Mouse (Mus musculus) brown adipose tissue, adult 24 weeks (tissue): ENCODE data around the gene Myo1h. TPM values are rescaled to one million over a fixed set of nuclear protein-coding genes. Genes with fewer than 3 reads are reported as not detected.

Source experiments
- H3K27ac ChIP-seq: fragments of 200-500 bp; replicated peaks from 2 replicates; pipeline ENCODE4 v1.5.1; 2012; ENCODE audit warnings: low read depth, mild to moderate bottlenecking, low read length
- H3K4me1 ChIP-seq: fragments of 200-500 bp; 2 replicates; pipeline ENCODE4 v1.6.1; 2012; ENCODE audit warnings: low read length, mixed read lengths; ENCODE audit not compliant: control insufficient read depth, insufficient read depth, insufficient read length
- H3K4me3 ChIP-seq: fragments of 200-500 bp; 2 replicates; pipeline ENCODE4 v1.5.1; 2012; ENCODE audit warnings: low read depth, mild to moderate bottlenecking, low read length, moderate library complexity; ENCODE audit not compliant: insufficient read depth
- polyA plus RNA-seq: library from polyadenylated mRNA; stranded (reverse); fragments of >200 nt; gene quantifications from 2 replicates; pipeline ENCODE4 v1.2.4, GENCODE M21; 2012; ENCODE audit not compliant: missing spikeins, insufficient read depth, insufficient read length

The Myo1h gene
- polyA plus RNA-seq, 1 experiment = not detected

GRCm38 (mm10) chr5:114308765-114309679, 20.1 kb downstream of the Myo1h start:
- H3K27ac ChIP-seq = no peak overlapping the region
- no peaks in the 10 kb centered on the region for H3K4me1 ChIP-seq
- H3K4me3 ChIP-seq = no peak overlapping the region

- Histone ChIP-seq H3K4me1 (no peaks in the 10 kb centered on the region), H3K4me3 (no peak overlapping the region), H3K27ac (no peak overlapping the region)
Measured at GRCm38 (mm10) chr5:114309680-114310036, 20.7 kb downstream of the Myo1h start.

DNA sequence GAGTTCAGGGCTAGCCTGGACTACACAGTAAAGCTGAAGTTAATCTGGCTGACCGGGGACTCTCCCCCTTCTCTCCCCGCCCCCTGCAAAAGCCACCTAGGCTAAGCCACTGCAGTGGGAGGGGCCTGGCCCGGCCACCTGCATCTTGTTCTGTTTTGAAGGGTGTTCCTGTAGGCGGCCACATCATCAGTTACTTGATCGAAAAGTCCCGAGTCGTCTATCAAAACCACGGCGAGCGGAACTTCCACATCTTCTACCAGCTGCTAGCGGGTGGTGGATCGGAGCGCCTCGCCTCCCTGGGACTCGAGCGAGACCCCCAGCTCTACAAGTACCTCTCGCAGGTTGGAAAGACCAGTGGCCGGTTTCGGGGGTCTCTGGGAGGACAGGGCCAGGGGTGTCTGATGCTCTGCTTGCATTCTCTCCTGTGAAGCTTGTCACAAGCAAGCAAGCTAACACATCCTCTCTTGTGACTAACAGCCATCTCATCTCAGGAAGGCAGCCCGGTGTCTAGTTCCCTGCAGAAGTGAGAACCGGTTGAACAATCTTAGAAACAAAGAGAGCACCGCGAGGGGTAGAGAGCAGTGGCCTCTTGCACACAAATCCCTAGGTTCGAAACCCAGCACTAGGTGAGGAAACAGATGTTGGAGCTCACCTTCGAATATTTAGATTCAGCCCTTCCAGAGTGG, 34.3 kb downstream of the Myo1h start:
- Histone ChIP-seq H3K4me3 (no peak overlapping the region), H3K27ac (no peak overlapping the region), H3K4me1 (no peaks in the 10 kb centered on the region)

DNA sequence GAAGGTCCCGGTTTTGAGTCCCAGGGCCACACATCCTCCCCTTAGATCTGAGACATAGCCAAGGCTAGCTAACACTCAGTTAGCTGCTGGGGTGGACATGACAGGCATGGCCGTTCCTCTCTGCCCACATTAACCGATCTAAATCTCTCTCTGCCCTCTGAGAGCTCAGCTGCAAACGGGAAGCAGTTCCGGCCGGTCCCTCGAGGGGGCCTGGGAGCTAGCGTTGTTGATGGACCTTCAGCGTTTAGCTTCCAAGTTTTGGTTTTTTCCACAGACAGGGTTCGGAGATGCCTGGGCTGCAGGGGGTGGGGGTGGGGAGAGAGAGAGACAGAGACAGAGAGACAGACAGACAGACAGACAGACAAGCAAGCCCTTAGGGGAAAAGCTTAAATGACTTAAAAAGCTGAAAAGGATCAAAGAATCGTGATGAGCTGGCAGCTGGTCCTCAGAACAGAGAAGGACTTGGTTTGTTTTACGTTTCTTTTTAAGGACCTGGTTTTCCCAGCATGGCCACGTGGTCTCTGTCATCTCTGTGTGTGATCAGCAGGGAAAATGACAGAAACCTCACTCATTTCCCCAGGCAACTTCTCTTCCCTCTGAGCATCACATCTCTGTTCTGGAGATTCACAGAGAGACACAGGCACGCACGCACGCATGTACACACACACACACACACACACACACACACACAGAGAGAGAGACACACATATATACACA, 35.0 kb downstream of the Myo1h start:
- H3K4me3 ChIP-seq = no peak overlapping the region
- no peak overlapping the region for H3K27ac ChIP-seq
- H3K4me1 ChIP-seq = no peaks in the 10 kb centered on the region

DNA sequence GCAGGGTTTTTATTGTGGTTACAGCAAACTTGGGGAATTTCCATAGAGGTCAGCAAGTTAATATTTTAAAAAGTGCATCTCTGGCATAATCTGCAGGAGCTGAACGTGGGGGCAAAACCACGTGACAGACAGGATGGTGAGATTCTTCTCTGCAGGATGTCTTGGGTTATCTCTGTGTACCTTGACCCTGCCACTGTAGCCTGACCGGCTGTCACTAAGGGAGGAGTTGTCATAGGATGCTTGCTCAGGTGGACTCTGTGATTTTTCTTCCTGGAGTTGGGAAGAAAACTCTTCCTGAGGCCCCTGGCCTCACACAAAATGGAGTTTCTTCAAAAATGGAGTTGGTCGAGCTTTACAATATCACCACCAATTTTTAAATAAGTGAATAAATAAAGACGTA, 54.0 kb downstream of the Myo1h start:
- Histone ChIP-seq H3K4me3 (no peak overlapping the region), H3K4me1 (no peaks in the 10 kb centered on the region), H3K27ac (no peak overlapping the region)

DNA sequence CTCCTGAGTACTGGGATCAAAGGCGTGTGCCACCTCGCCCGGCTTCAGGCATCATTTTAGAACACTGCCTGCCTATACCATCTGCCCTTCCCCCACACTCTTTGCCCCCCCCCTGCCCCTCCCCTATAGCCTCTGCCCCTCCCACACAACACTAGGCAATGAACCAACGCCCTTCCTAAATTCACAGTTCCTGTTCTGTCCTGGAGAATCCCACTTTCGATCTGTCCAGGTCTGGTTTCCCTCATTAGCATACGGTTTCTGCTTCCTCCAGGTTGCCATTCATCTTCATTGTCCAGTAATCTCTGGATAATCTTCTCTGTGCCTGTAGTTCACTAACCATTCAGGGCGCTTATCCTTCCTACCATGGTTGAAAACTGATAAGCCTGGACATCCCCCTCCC, 54.6 kb downstream of the Myo1h start:
- Histone ChIP-seq H3K27ac (no peak overlapping the region), H3K4me1 (no peaks in the 10 kb centered on the region), H3K4me3 (no peak overlapping the region)

DNA sequence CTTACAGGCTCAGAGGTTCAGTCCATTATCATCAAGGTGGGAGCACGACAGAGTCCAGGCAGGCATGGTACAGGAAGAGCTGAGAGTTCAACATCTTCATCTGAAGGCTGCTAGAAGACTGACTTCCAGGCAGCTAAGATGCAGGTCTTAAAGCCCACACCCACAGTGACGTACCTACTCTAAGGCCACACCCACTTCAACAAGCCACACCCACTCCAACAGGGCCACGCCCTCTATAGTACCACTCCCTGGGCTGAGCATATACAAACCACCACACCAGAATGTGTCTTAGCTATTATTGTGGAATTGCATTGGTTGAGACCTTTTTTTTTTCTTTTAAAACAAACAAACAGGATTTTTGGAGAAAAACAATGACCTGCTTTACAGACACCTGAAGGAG, 56.6 kb downstream of the Myo1h start:
- H3K27ac ChIP-seq = no peak overlapping the region
- no peak overlapping the region for H3K4me3 ChIP-seq

GRCm38 (mm10) chr5:114347005-114347404, 58.0 kb downstream of the Myo1h start:
- no peak overlapping the region for H3K27ac ChIP-seq
- H3K4me1 ChIP-seq = no peaks in the 10 kb centered on the region
- H3K4me3 ChIP-seq = no peak overlapping the region

More for the DNA sequence above, 56.6 kb downstream of the Myo1h start:
- H3K4me1 ChIP-seq = no peaks in the 10 kb centered on the region

DNA sequence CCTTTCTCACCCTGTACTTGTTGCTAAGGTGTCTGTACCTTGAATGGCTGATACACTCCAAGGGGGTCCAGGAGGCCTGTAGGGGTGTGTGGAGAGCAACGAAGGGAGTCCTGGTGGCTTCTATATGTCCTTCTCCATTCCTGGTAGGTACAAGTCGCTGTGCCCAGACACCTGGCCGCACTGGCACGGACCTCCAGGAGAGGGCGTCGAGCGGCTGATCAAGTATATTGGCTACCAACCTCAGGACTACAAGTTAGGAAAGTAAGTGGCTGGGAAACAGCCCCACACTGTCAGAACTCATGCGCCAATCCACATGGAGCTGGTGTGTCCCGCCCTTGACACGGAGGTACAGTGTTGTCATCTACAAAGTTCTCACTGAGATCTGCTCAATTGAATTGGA, 62.5 kb downstream of the Myo1h start:
- Histone ChIP-seq H3K4me1 (no peaks in the 10 kb centered on the region), H3K4me3 (no peak overlapping the region), H3K27ac (no peak overlapping the region)

DNA sequence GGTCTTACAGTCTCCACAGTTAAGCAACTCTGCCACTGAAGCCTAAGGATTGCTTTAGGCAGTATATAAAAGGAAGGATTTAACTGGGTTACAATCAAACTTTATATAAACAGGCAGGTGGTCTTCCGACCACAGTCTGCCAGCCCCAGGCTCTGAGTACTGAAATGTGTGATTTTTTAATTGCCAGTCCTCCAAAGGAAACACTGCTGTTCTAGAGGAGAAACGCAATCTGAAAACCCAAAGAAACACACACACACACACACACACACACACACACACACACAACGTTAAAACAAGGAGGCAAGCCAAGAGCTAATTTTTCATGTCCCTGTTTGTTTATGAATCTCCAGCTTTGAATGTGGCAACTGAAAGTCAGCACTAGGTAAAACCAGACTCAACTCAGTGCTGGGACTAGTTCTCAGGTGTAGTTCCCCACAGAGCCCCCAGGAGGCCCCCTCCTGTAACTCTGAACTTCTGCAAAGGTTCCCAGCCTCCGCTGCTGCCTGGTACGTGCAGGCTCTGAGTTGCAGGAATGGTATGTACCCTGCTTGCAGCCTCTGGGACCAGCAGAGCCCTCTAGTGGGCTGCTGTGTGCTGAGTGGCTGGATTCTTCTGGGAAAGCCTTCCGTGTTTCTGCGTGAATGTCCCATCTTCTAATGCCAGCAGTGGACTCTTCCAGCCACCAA, 67.4 kb downstream of the Myo1h start:
- Histone ChIP-seq H3K27ac (no peak overlapping the region), H3K4me3 (no peak overlapping the region), H3K4me1 (0 out of 2 replicates have a peak, but pooled peaks cover 2% of the 10 kb centered on the region)

GRCm38 (mm10) chr5:114356936-114357751, 68.2 kb downstream of the Myo1h start:
- H3K4me1 ChIP-seq = 0 out of 2 replicates have a peak, but pooled peaks cover 2% of the 10 kb centered on the region
- H3K4me3 ChIP-seq = no peak overlapping the region
- H3K27ac ChIP-seq = no peak overlapping the region; the same call in 1 of the 2 replicates

GRCm38 (mm10) chr5:114358833-114359232, 69.9 kb downstream of the Myo1h start:
- H3K27ac ChIP-seq = no peak overlapping the region
- 0 out of 2 replicates have a peak, but pooled peaks cover 2% of the 10 kb centered on the region for H3K4me1 ChIP-seq
- no peak overlapping the region for H3K4me3 ChIP-seq

- H3K4me1 ChIP-seq = 0 out of 2 replicates have a peak, but pooled peaks cover 2% of the 10 kb centered on the region
- H3K4me3 ChIP-seq = no peak overlapping the region
- H3K27ac ChIP-seq = no peak overlapping the region
Measured at GRCm38 (mm10) chr5:114359586-114359985, 70.6 kb downstream of the Myo1h start.

GRCm38 (mm10) chr5:114360968-114361367, 72.0 kb downstream of the Myo1h start:
- Histone ChIP-seq H3K27ac (no peak overlapping the region), H3K4me3 (no peak overlapping the region), H3K4me1 (peaks cover 6% of the 10 kb centered on the region; the same call in 1 of the 2 replicates)
